Mouse (Mus musculus) stomach, embryonic 15.5 days (tissue): Measurements from ENCODE around the gene Pex7. TPM values are rescaled to one million over a fixed set of nuclear protein-coding genes. Genes with fewer than 3 reads are reported as not detected.
"Not testable (repeated sequence)": the region's sequence is repeated elsewhere in the genome, so short reads cannot be mapped to it uniquely, and the experiment has no call there.

Experiments used
- ATAC-seq: fragments of 200-750 bp; cut with Nextera tagmentation; 2 replicates; pipeline ENCODE4 v1.8.0; 2017; ENCODE audit warnings: low read depth, moderate number of reproducible peaks, moderate TSS enrichment; ENCODE audit not compliant: insufficient read depth, low FRiP score
- H3K27ac ChIP-seq: fragments of 300-500 bp; sonication (generic); 2 replicates; pipeline ENCODE4 v1.5.1; 2015; ENCODE audit warnings: mild to moderate bottlenecking, inconsistent platforms
- H3K27me3 ChIP-seq: fragments of 300-500 bp; sonication (generic); replicated peaks from 2 replicates; pipeline ENCODE4 v1.6.1; 2015; ENCODE audit warnings: inconsistent platforms
- H3K36me3 ChIP-seq: fragments of 300-500 bp; sonication (generic); 2 replicates; pipeline ENCODE4 v1.6.1; 2015; ENCODE audit warnings: inconsistent platforms
- H3K4me1 ChIP-seq: fragments of 300-500 bp; sonication (generic); 2 replicates; pipeline ENCODE4 v1.6.1; 2015; ENCODE audit warnings: inconsistent platforms
- H3K4me2 ChIP-seq: fragments of 300-500 bp; sonication (generic); 2 replicates; pipeline ENCODE4 v1.6.1; 2015; ENCODE audit warnings: mild to moderate bottlenecking, inconsistent platforms
- H3K4me3 ChIP-seq: fragments of 300-500 bp; sonication (generic); replicated peaks from 2 replicates; pipeline ENCODE4 v1.5.1; 2015; ENCODE audit warnings: inconsistent platforms
- H3K9ac ChIP-seq: fragments of 300-500 bp; sonication (generic); 2 replicates; pipeline ENCODE4 v1.6.1; 2015; ENCODE audit warnings: inconsistent platforms
- H3K9me3 ChIP-seq: fragments of 300-500 bp; sonication (generic); 2 replicates; pipeline ENCODE4 v1.6.1; 2016; ENCODE audit warnings: inconsistent platforms
- WGBS: fragments of 180-500 bp; shearing (Covaris S2); methylation state at CpG from one replicate; pipeline ENCODE4 v1.1.7; 2015; 5-methylcytosine and 5-hydroxymethylcytosine counted together
- polyA plus RNA-seq: library from polyadenylated mRNA; unstranded; fragments of >200 nt; fragmentation: Nextera tagmentation; extraction: Ambion mirVana; gene quantifications from 2 replicates; pipeline ENCODE4 v1.2.1, GENCODE M21; 2015

Gene Pex7
- polyA plus RNA-seq, 1 experiment from 2014 or later: 40.7 TPM

- no peaks in the 10 kb centered on the region for H3K36me3 ChIP-seq
- H3K9me3 ChIP-seq: no peaks in the 10 kb centered on the region
- no peak for ATAC-seq
- H3K27me3 ChIP-seq: no peaks in the 10 kb centered on the region
- H3K9ac ChIP-seq: no peak overlapping the region
- 0 out of 2 replicates have a peak, but pooled peaks cover 5% of the 10 kb centered on the region for H3K4me1 ChIP-seq
- peak overlapping the region; percentile 81; the same call in 1 of the 2 replicates for H3K4me3 ChIP-seq
- 30% methylated on average over 3 of the region's 3 CpGs for WGBS
- no peak overlapping the region for H3K27ac ChIP-seq
- peak overlapping the region; percentile 97 for H3K4me2 ChIP-seq
Observed at GRCm38 (mm10) chr10:19932986-19933385, 25.5 kb upstream of the Pex7 start.

GRCm38 (mm10) chr10:19928205-19928604, 20.7 kb upstream of the Pex7 start:
- no peak overlapping the region for H3K4me3 ChIP-seq
- no peaks in the 10 kb centered on the region for H3K4me1 ChIP-seq
- H3K4me2 ChIP-seq: no peak overlapping the region
- WGBS: 79% methylated on average over 1 of the region's 1 CpGs
- H3K9me3 ChIP-seq: no peaks in the 10 kb centered on the region
- H3K36me3 ChIP-seq: no peaks in the 10 kb centered on the region
- no peaks in the 10 kb centered on the region for H3K27me3 ChIP-seq
- H3K9ac ChIP-seq: no peak overlapping the region
- no peak for ATAC-seq
- H3K27ac ChIP-seq: no peak overlapping the region

- not testable (repeated sequence) for H3K9ac ChIP-seq, ATAC-seq, H3K27ac ChIP-seq, H3K36me3 ChIP-seq, H3K4me1 ChIP-seq, H3K4me2 ChIP-seq, H3K9me3 ChIP-seq, H3K4me3 ChIP-seq, H3K27me3 ChIP-seq
- WGBS: 62% methylated on average over 4 of the region's 4 CpGs
Observed at GRCm38 (mm10) chr10:19926391-19926897, 19.0 kb upstream of the Pex7 start.

- Histone ChIP-seq H3K36me3 (no peaks in the 10 kb centered on the region), H3K4me3 (no peak overlapping the region), H3K4me2 (no peak overlapping the region), H3K27ac (no peak overlapping the region), H3K27me3 (no peaks in the 10 kb centered on the region), H3K4me1 (no peaks in the 10 kb centered on the region), H3K9ac (no peak overlapping the region), H3K9me3 (no peaks in the 10 kb centered on the region)
- no peak for ATAC-seq
- WGBS: 71% methylated on average over 2 of the region's 2 CpGs
Observed at GRCm38 (mm10) chr10:19924256-19924655, 16.8 kb upstream of the Pex7 start.

- H3K9me3 ChIP-seq: no peaks in the 10 kb centered on the region
- H3K27me3 ChIP-seq: no peaks in the 10 kb centered on the region
- 47% methylated on average over 4 of the region's 4 CpGs for WGBS
- H3K4me1 ChIP-seq: no peaks in the 10 kb centered on the region
- no peak overlapping the region for H3K27ac ChIP-seq
- no peak overlapping the region for H3K4me3 ChIP-seq
- ATAC-seq: no peak
- H3K36me3 ChIP-seq: no peaks in the 10 kb centered on the region
- H3K4me2 ChIP-seq: no peak overlapping the region
- no peak overlapping the region for H3K9ac ChIP-seq
Observed at GRCm38 (mm10) chr10:19922410-19922809, 14.9 kb upstream of the Pex7 start.

DNA sequence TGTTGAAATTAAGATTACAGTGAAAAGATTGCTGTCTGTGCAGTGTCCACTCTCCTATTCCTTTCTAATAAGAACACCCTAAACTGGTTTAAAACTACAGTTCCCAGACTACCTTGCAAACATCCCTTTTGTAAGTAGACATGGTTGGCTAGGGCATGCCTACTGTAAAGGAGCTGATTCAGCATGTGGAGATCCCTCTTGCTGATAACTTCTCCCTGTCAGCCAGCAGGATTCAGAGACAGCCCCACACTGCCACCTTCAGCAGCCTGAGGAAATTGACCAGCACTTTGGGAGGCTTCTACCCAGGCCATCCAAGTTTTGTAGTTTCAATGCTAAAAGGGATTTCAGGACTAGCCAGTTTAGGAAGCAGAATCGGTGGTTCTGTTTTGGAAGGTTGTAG, 7.8 kb upstream of the Pex7 start:
- ATAC-seq: peak; percentile 78; the same call in 1 of the 2 replicates
- Histone ChIP-seq H3K4me2 (no peak overlapping the region), H3K27ac (no peak overlapping the region), H3K36me3 (no peaks in the 10 kb centered on the region), H3K4me3 (no peak overlapping the region), H3K27me3 (no peaks in the 10 kb centered on the region), H3K9me3 (no peaks in the 10 kb centered on the region), H3K9ac (no peak overlapping the region), H3K4me1 (no peaks in the 10 kb centered on the region)
- WGBS: 42% methylated on average over 1 of the region's 1 CpGs

DNA sequence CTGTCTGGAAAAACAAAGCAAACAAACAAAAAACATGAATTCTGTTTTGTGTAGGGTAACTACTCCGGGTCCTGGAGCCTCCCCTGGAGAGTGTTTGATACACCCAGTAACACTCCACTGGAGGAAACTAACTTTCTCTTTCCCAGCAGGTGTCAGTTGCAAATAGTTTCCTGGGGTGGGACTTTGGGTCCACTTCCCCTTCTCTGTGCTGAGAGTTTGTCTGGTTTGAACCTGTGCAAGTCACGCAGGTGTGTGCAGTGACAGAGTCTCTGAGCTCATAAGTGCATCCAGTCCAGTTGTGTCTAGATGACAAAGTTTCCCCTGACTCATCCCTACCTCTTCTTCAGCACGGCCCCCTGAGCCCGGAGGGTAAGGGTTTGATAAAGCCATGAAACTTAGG, 6.3 kb upstream of the Pex7 start:
- Histone ChIP-seq H3K27ac (no peak overlapping the region), H3K9me3 (no peaks in the 10 kb centered on the region), H3K9ac (no peak overlapping the region), H3K27me3 (no peaks in the 10 kb centered on the region), H3K4me3 (no peak overlapping the region), H3K4me1 (no peaks in the 10 kb centered on the region), H3K36me3 (no peaks in the 10 kb centered on the region), H3K4me2 (no peak overlapping the region)
- WGBS: 84% methylated on average over 4 of the region's 4 CpGs
- no peak for ATAC-seq

DNA sequence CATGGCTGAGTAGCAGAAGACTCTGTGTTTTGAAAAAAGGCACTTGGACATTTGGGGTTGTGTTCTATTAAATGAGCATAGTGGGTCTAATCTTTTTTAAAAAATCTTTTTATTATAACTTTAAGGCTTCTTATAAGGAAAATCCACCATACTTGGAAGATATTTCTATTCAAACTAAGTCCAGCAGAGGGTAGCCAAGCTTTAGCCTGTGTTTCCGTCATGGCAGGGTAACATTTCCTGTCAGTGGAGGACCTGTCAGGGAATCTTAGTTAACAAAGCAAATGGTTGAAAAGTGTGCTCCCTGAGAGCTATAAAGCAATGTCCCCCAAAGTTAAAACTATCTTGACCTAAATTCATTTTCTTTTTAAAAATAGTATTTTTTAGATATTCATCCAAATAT, 4.1 kb upstream of the Pex7 start:
- no peaks in the 10 kb centered on the region for H3K9me3 ChIP-seq
- H3K36me3 ChIP-seq: no peaks in the 10 kb centered on the region
- no peak overlapping the region for H3K27ac ChIP-seq
- no peak overlapping the region for H3K4me2 ChIP-seq
- ATAC-seq: no peak
- H3K4me3 ChIP-seq: no peak overlapping the region
- H3K9ac ChIP-seq: no peak overlapping the region
- H3K4me1 ChIP-seq: no peaks in the 10 kb centered on the region; the same call in 1 of the 2 replicates
- WGBS: 22% methylated on average over 1 of the region's 1 CpGs
- no peaks in the 10 kb centered on the region for H3K27me3 ChIP-seq

GRCm38 (mm10) chr10:19910516-19910915, 3.0 kb upstream of the Pex7 start:
- Histone ChIP-seq H3K27me3 (no peaks in the 10 kb centered on the region), H3K9me3 (no peaks in the 10 kb centered on the region), H3K4me3 (no peak overlapping the region), H3K4me1 (no peaks in the 10 kb centered on the region; the same call in 1 of the 2 replicates), H3K4me2 (no peak overlapping the region), H3K36me3 (no peaks in the 10 kb centered on the region), H3K9ac (no peak overlapping the region), H3K27ac (no peak overlapping the region)
- 78% methylated on average over 2 of the region's 2 CpGs for WGBS
- ATAC-seq: no peak

DNA sequence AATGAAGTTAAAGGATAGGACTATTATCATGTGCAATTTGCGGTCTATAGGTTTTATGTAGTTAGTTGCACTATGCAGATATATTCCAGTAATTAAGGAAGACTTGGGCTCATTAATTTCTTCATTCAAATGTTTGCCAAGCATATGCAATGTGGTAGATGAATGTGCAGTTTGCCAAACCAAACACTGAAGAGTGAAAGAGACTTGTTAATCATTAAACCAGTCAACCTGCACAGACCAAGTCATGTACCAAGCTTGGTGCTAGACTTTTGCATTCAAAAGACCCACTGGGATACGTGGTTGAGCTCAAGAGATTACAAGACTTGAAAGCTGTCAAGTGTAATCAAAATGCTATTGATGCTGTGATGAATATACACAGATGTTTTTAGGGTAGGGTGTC, 587 bp upstream of the Pex7 start:
- ATAC-seq: no peak
- peak overlapping the region; percentile 59; the same call in 1 of the 2 replicates for H3K27ac ChIP-seq

DNA sequence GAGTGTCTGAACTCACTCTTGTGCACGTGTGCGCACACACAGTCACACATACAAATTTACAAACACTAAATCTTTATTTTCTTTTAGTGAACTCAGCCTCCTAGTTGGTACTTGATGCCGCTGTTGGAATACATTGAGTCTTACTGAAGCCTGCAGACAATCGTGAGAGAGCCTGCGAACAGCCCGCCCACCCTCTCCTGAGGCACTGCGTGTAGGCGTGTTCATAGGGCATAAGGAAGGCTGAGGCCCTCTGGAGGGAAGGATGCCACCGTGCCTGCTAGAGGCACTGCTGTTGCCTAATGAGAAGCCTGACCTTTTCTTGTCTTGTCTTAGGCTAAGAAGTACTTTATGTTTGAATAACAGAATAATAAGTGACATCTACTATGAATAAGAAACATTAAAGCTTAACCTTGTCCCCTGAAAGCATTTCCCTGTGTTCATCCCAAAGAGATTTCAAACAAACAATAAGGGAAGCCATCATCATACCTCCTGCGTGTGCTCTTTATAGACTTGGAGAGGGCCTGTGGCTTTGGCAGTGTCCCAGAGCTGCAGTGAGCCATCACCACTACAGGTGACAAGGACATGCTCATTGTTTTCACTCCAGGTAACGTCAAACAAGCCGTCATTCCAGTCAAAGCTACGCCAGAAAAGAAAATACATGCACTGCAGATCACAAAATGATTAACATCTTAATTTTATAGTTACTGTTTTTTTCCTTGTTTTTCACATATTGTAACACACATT, 3.2 kb downstream of the Pex7 start:
- H3K9me3 ChIP-seq: no peaks in the 10 kb centered on the region
- H3K4me3 ChIP-seq: no peak overlapping the region
- no peak overlapping the region for H3K4me2 ChIP-seq
- ATAC-seq: no peak
- WGBS: 78% methylated on average over 13 of the region's 13 CpGs
- no peaks in the 10 kb centered on the region; the same call in 1 of the 2 replicates for H3K4me1 ChIP-seq
- no peak overlapping the region for H3K9ac ChIP-seq
- no peaks in the 10 kb centered on the region for H3K36me3 ChIP-seq
- no peak overlapping the region for H3K27ac ChIP-seq
- no peaks in the 10 kb centered on the region for H3K27me3 ChIP-seq

More for the DNA sequence above, 587 bp upstream of the Pex7 start:
- WGBS: 65% methylated on average over 2 of the region's 2 CpGs
- H3K27me3 ChIP-seq: no peaks in the 10 kb centered on the region
- H3K36me3 ChIP-seq: no peaks in the 10 kb centered on the region
- H3K9me3 ChIP-seq: no peaks in the 10 kb centered on the region
- peak overlapping the region; percentile 36; the same call in 1 of the 2 replicates for H3K4me2 ChIP-seq
- H3K4me1 ChIP-seq: no peaks in the 10 kb centered on the region; the same call in 1 of the 2 replicates
- H3K9ac ChIP-seq: no peak overlapping the region
- H3K4me3 ChIP-seq: no peak overlapping the region; the same call in 1 of the 2 replicates

DNA sequence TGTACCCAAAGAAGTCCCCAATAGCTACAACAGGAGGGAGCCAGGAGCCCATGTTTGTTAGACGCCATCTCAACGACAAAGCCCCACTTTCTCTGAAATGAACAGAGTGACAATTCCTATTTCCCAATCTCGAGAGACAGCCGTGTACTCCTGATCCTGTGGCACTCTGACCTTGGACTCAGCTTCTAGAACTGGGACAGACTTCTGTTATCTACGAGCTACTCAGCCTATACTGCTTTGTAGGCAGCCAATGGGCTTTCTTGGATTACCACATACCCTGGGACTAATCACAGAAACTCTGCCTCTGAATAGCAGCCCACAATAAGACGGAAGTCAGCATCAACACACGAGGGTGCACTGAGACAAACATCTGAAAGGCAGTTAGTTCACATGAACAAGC, 5.5 kb downstream of the Pex7 start:
- Histone ChIP-seq H3K4me2 (no peak overlapping the region), H3K4me3 (no peak overlapping the region), H3K27me3 (no peaks in the 10 kb centered on the region), H3K9ac (no peak overlapping the region), H3K9me3 (no peaks in the 10 kb centered on the region), H3K27ac (no peak overlapping the region), H3K4me1 (no peaks in the 10 kb centered on the region; the same call in 1 of the 2 replicates), H3K36me3 (no peaks in the 10 kb centered on the region)
- no peak for ATAC-seq
- WGBS: 77% methylated on average over 7 of the region's 7 CpGs
